Mouse (Mus musculus): ENCODE measurements around the gene Olfr481. TPM values are rescaled to one million over a fixed set of nuclear protein-coding genes. Genes with fewer than 3 reads are reported as not detected.

Gene Olfr481
- polyA plus RNA-seq (2015; fragmentation: Nextera tagmentation; extraction: Ambion mirVana): not detected in 2 replicates

- H3K4me1 ChIP-seq: no peaks in the 10 kb centered on the region
- ATAC-seq (replicated peaks; ENCODE audit: low FRiP score): no peak
- no peak within 1 kb of the TSS for H3K9ac ChIP-seq
- no peak within 1 kb of the TSS for H3K27ac ChIP-seq
- H3K9me3 ChIP-seq (replicated peaks): no peaks in the 10 kb centered on the region
- no peaks in the 10 kb centered on the region for H3K27me3 ChIP-seq
- H3K4me2 ChIP-seq: no peak within 1 kb of the TSS
- H3K36me3 ChIP-seq: no peaks in the 10 kb centered on the region
- H3K4me3 ChIP-seq (replicated peaks): no peak within 1 kb of the TSS
These were observed at the start of gene Olfr481 for GRCm38 (mm10) chr7:108079555-108079954. Gene Olfr481 (plus strand): TSS chr7:108079855.

- no peak within 1 kb of the TSS for H3K4me2 ChIP-seq
- no peaks in the 10 kb centered on the region for H3K9me3 ChIP-seq (replicated peaks)
- WGBS: 78% methylated on average over 3 of the region's 3 CpGs
- no peak for ATAC-seq (replicated peaks; ENCODE audit: low FRiP score)
- H3K4me3 ChIP-seq (replicated peaks): no peak within 1 kb of the TSS
- no peak within 1 kb of the TSS for H3K9ac ChIP-seq
- no peaks in the 10 kb centered on the region for H3K4me1 ChIP-seq
- H3K27ac ChIP-seq: no peak within 1 kb of the TSS
- no peaks in the 10 kb centered on the region for H3K36me3 ChIP-seq
- no peaks in the 10 kb centered on the region for H3K27me3 ChIP-seq
These were observed 45.8 kb upstream of the Olfr481 start, which contains the start of gene Olfr478 for GRCm38 (mm10) chr7:108033889-108034288. Gene Olfr478 (minus strand): TSS chr7:108033989.

- Histone ChIP-seq H3K4me1 (no peaks in the 10 kb centered on the region), H3K4me3 (replicated peaks) (no peak within 1 kb of the TSS), H3K36me3 (no peaks in the 10 kb centered on the region), H3K9me3 (replicated peaks) (no peaks in the 10 kb centered on the region), H3K9ac (no peak within 1 kb of the TSS), H3K27me3 (no peaks in the 10 kb centered on the region), H3K27ac (no peak within 1 kb of the TSS), H3K4me2 (no peak within 1 kb of the TSS)
- 88% methylated on average over 2 of the region's 2 CpGs for WGBS
- ATAC-seq (replicated peaks; ENCODE audit: low FRiP score): no peak
These were observed 29.3 kb upstream of the Olfr481 start, which contains the start of gene Olfr479 for GRCm38 (mm10) chr7:108050393-108050792. Gene Olfr479 (plus strand): TSS chr7:108050693.

- no peak within 1 kb of the TSS for H3K27ac ChIP-seq
- H3K4me2 ChIP-seq: no peak within 1 kb of the TSS
- H3K4me3 ChIP-seq (replicated peaks): no peak within 1 kb of the TSS
- ATAC-seq (replicated peaks; ENCODE audit: low FRiP score): no peak
- 85% methylated on average over 1 of the region's 1 CpGs for WGBS
- H3K9ac ChIP-seq: no peak within 1 kb of the TSS
- no peaks in the 10 kb centered on the region for H3K9me3 ChIP-seq (replicated peaks)
- H3K4me1 ChIP-seq: no peaks in the 10 kb centered on the region
- H3K27me3 ChIP-seq: no peaks in the 10 kb centered on the region
- H3K36me3 ChIP-seq: no peaks in the 10 kb centered on the region
These were observed 12.4 kb upstream of the Olfr481 start, which contains the start of gene Olfr480 for GRCm38 (mm10) chr7:108067246-108067645. Gene Olfr480 (minus strand): TSS chr7:108067346.

GRCm38 (mm10) chr7:108097486-108097885 lies 17.8 kb downstream of the Olfr481 start, which contains the start of gene Olfr482:
Gene Olfr482 (minus strand): TSS chr7:108097586.
- 75% methylated on average over 1 of the region's 1 CpGs for WGBS

GRCm38 (mm10) chr7:108100549-108100948 lies 20.9 kb downstream of the Olfr481 start, which contains the start of gene Olfr483:
Gene Olfr483 (plus strand): TSS chr7:108100849.
- Histone ChIP-seq H3K27me3 (no peaks in the 10 kb centered on the region), H3K27ac (no peak within 1 kb of the TSS), H3K36me3 (no peaks in the 10 kb centered on the region), H3K4me2 (no peak within 1 kb of the TSS), H3K9ac (no peak within 1 kb of the TSS), H3K9me3 (replicated peaks) (no peaks in the 10 kb centered on the region), H3K4me3 (replicated peaks) (no peak within 1 kb of the TSS), H3K4me1 (no peaks in the 10 kb centered on the region)
- 91% methylated on average over 1 of the region's 1 CpGs for WGBS
- ATAC-seq (replicated peaks; ENCODE audit: low FRiP score): no peak

More at GRCm38 (mm10) chr7:108097486-108097885, 17.8 kb downstream of the Olfr481 start, which contains the start of gene Olfr482:
- Histone ChIP-seq H3K9ac (no peak within 1 kb of the TSS), H3K4me3 (replicated peaks) (no peak within 1 kb of the TSS), H3K9me3 (replicated peaks) (no peaks in the 10 kb centered on the region), H3K4me2 (no peak within 1 kb of the TSS), H3K27me3 (no peaks in the 10 kb centered on the region), H3K36me3 (no peaks in the 10 kb centered on the region), H3K27ac (no peak within 1 kb of the TSS), H3K4me1 (no peaks in the 10 kb centered on the region)
- no peak for ATAC-seq (replicated peaks; ENCODE audit: low FRiP score)

- Histone ChIP-seq H3K4me1 (no peaks in the 10 kb centered on the region), H3K4me2 (no peak overlapping the region), H3K36me3 (no peaks in the 10 kb centered on the region), H3K9ac (no peak overlapping the region), H3K9me3 (replicated peaks) (no peaks in the 10 kb centered on the region), H3K4me3 (replicated peaks) (no peak overlapping the region), H3K27me3 (no peaks in the 10 kb centered on the region), H3K27ac (no peak overlapping the region)
- ATAC-seq (replicated peaks; ENCODE audit: low FRiP score): no peak
- WGBS: 13% methylated on average over 1 of the region's 1 CpGs
These were observed 41.0 kb downstream of the Olfr481 start for GRCm38 (mm10) chr7:108120681-108121080.

- Histone ChIP-seq H3K27ac (no peak overlapping the region), H3K9ac (no peak overlapping the region), H3K4me1 (no peaks in the 10 kb centered on the region), H3K27me3 (no peaks in the 10 kb centered on the region), H3K36me3 (no peaks in the 10 kb centered on the region), H3K9me3 (replicated peaks) (no peaks in the 10 kb centered on the region), H3K4me2 (no peak overlapping the region), H3K4me3 (replicated peaks) (no peak overlapping the region)
- WGBS: 69% methylated on average over 1 of the region's 1 CpGs
- ATAC-seq (replicated peaks; ENCODE audit: low FRiP score): no peak
These were observed 41.8 kb downstream of the Olfr481 start for GRCm38 (mm10) chr7:108121416-108121815.

- no peaks in the 10 kb centered on the region for H3K9me3 ChIP-seq (replicated peaks)
- no peak within 1 kb of the TSS for H3K4me2 ChIP-seq
- no peak for ATAC-seq (replicated peaks; ENCODE audit: low FRiP score)
- no peak within 1 kb of the TSS for H3K4me3 ChIP-seq (replicated peaks)
- no peaks in the 10 kb centered on the region for H3K4me1 ChIP-seq
- H3K9ac ChIP-seq: no peak within 1 kb of the TSS
- no peaks in the 10 kb centered on the region for H3K36me3 ChIP-seq
- no peak within 1 kb of the TSS for H3K27ac ChIP-seq
- no peaks in the 10 kb centered on the region for H3K27me3 ChIP-seq
These were observed 47.7 kb downstream of the Olfr481 start, which contains the start of gene Olfr484 for GRCm38 (mm10) chr7:108127349-108127748. Gene Olfr484 (minus strand): TSS chr7:108127449.

Other genes starting within 250 kb of the Olfr481 start
- not detected in 2 replicates for gene Olfr470, start 232.4 kb upstream of the Olfr481 start, polyA plus RNA-seq (2015; fragmentation: Nextera tagmentation; extraction: Ambion mirVana)
- 0.04 TPM in 1 of 2 replicates, not detected in the other for gene Olfr472, start 182.0 kb upstream of the Olfr481 start, polyA plus RNA-seq (2015; fragmentation: Nextera tagmentation; extraction: Ambion mirVana)
- not detected in 2 replicates for gene Olfr473, start 149.4 kb upstream of the Olfr481 start, polyA plus RNA-seq (2015; fragmentation: Nextera tagmentation; extraction: Ambion mirVana)
- gene Olfr474, start 125.2 kb upstream of the Olfr481 start, polyA plus RNA-seq (2015; fragmentation: Nextera tagmentation; extraction: Ambion mirVana): not detected in 2 replicates
- not detected in 2 replicates for gene Olfr476, start 115.1 kb upstream of the Olfr481 start, polyA plus RNA-seq (2015; fragmentation: Nextera tagmentation; extraction: Ambion mirVana)
- not detected in 2 replicates for gene Olfr477, start 93.2 kb upstream of the Olfr481 start, polyA plus RNA-seq (2015; fragmentation: Nextera tagmentation; extraction: Ambion mirVana)
- gene Olfr478, start 45.9 kb upstream of the Olfr481 start, polyA plus RNA-seq (2015; fragmentation: Nextera tagmentation; extraction: Ambion mirVana): not detected in 2 replicates
- not detected in 2 replicates for gene Olfr479, start 29.2 kb upstream of the Olfr481 start, polyA plus RNA-seq (2015; fragmentation: Nextera tagmentation; extraction: Ambion mirVana)
- gene Olfr480, start 12.5 kb upstream of the Olfr481 start, polyA plus RNA-seq (2015; fragmentation: Nextera tagmentation; extraction: Ambion mirVana): not detected in 2 replicates
- gene Olfr482, start 17.7 kb downstream of the Olfr481 start, polyA plus RNA-seq (2015; fragmentation: Nextera tagmentation; extraction: Ambion mirVana): 0.06 TPM in 1 of 2 replicates, not detected in the other
- not detected in 2 replicates for gene Olfr483, start 21.0 kb downstream of the Olfr481 start, polyA plus RNA-seq (2015; fragmentation: Nextera tagmentation; extraction: Ambion mirVana)
- not detected in 2 replicates for gene Olfr484, start 47.6 kb downstream of the Olfr481 start, polyA plus RNA-seq (2015; fragmentation: Nextera tagmentation; extraction: Ambion mirVana)
- gene Olfr485, start 80.0 kb downstream of the Olfr481 start, polyA plus RNA-seq (2015; fragmentation: Nextera tagmentation; extraction: Ambion mirVana): not detected in 2 replicates
- not detected in 2 replicates for gene Olfr486, start 92.9 kb downstream of the Olfr481 start, polyA plus RNA-seq (2015; fragmentation: Nextera tagmentation; extraction: Ambion mirVana)
- gene Olfr487, start 134.8 kb downstream of the Olfr481 start, polyA plus RNA-seq (2015; fragmentation: Nextera tagmentation; extraction: Ambion mirVana): not detected in 2 replicates
- gene Olfr488, start 178.5 kb downstream of the Olfr481 start, polyA plus RNA-seq (2015; fragmentation: Nextera tagmentation; extraction: Ambion mirVana): not detected in 2 replicates
- not detected in 2 replicates for gene Olfr490, start 209.1 kb downstream of the Olfr481 start, polyA plus RNA-seq (2015; fragmentation: Nextera tagmentation; extraction: Ambion mirVana)
- gene Olfr491, start 233.6 kb downstream of the Olfr481 start, polyA plus RNA-seq (2015; fragmentation: Nextera tagmentation; extraction: Ambion mirVana): not detected in 2 replicates
- not detected in 2 replicates for gene Olfr492, start 243.8 kb downstream of the Olfr481 start, polyA plus RNA-seq (2015; fragmentation: Nextera tagmentation; extraction: Ambion mirVana)

Measured in kidney, embryonic 15.5 days (tissue).